In genomic region chr6:38936009-38936408, GRCm38 (mm10) we compare ENCODE assay signal across 21 mouse cellular contexts.
DNase-seq lines count a peak whose midpoint lies in the region; ATAC-seq lines count a peak whose summit lies in the region.
"Had no signal": no experiment of that assay in that cellular context is flagged by ENCODE, and none has a peak within 500 bp of the region (broad histone marks: within the 10 kb centered on the region; RNA-seq: fewer than 3 reads in every experiment).

No protein-coding gene starts in this region.

- no peaks in the 10 kb centered on the region for H3K9me3 ChIP-seq in liver, embryonic 16.5 days (replicated peaks; ENCODE audit: control insufficient read depth, low read length)
- peaks cover 11% of the 10 kb centered on the region for H3K9me3 ChIP-seq in megakaryocyte, embryonic 14.5 days
- H3K9me3 ChIP-seq: embryonic facial prominence, embryonic 15.5 days; forebrain, embryonic 12.5 days had no signal

- H3K4me1 ChIP-seq in liver, embryonic 16.5 days (ENCODE audit: control insufficient read depth, low read depth, low read length) = peaks cover 3% of the 10 kb centered on the region
- H3K4me1 ChIP-seq in megakaryocyte, embryonic 14.5 days = peaks cover 100% of the 10 kb centered on the region
- H3K4me1 ChIP-seq: embryonic facial prominence, embryonic 13.5 days; embryonic facial prominence, embryonic 15.5 days; forebrain, embryonic 12.5 days had no signal

- H3K36me3 ChIP-seq in liver, embryonic 16.5 days (ENCODE audit: control insufficient read depth, insufficient read depth) = no peaks in the 10 kb centered on the region
- peaks cover 100% of the 10 kb centered on the region for H3K36me3 ChIP-seq in megakaryocyte, embryonic 14.5 days (replicated peaks; ENCODE audit: low read length)
- H3K36me3 ChIP-seq: embryonic facial prominence, embryonic 13.5 days; embryonic facial prominence, embryonic 15.5 days; forebrain, embryonic 10.5 days; forebrain, embryonic 12.5 days had no signal

- no peak for DNase-seq in liver
- DNase-seq: adrenal gland, adult 2 months; adrenal gland, postnatal 10 days; adrenal gland, postnatal 25 days; cerebellum, adult 11 months; cerebellum, adult 18-20 months; cerebellum, adult 8-10 months; cerebellum, adult 9-11 months; cerebellum, postnatal 14 days; cerebellum, postnatal 36 days; embryo, embryonic 11 days had no signal

- no peak overlapping the region for H3K9ac ChIP-seq in liver, embryonic 16.5 days (ENCODE audit: low read depth, low read length)
- H3K9ac ChIP-seq: embryonic facial prominence, embryonic 13.5 days; embryonic facial prominence, embryonic 15.5 days; forebrain, embryonic 12.5 days had no signal

- no peak overlapping the region for H3K4me3 ChIP-seq in liver, embryonic 16.5 days (ENCODE audit: low read depth, low read length)
- H3K4me3 ChIP-seq in megakaryocyte, embryonic 14.5 days (replicated peaks) = peak overlapping the region; percentile 71
- H3K4me3 ChIP-seq: embryonic facial prominence, embryonic 13.5 days; embryonic facial prominence, embryonic 15.5 days; erythroblast, embryonic 14.5 days; forebrain, embryonic 10.5 days; forebrain, embryonic 12.5 days had no signal

- H3K27ac ChIP-seq in liver, embryonic 16.5 days (ENCODE audit: low read length) = no peak overlapping the region
- H3K27ac ChIP-seq: embryonic facial prominence, embryonic 13.5 days; embryonic facial prominence, embryonic 15.5 days; forebrain, embryonic 10.5 days; forebrain, embryonic 12.5 days had no signal

- WGBS in liver, embryonic 16.5 days (ENCODE audit: insufficient replicate concordance) = 64% methylated on average over 2 of the region's 2 CpGs

- peak; percentile 63 for ATAC-seq in liver, embryonic 16.5 days (ENCODE audit: low read depth)
- ATAC-seq in megakaryocyte, adult 5-6 weeks (ENCODE audit: poor library complexity, severe bottlenecking) = no peak
- ATAC-seq: forebrain, embryonic 14.5 days; forebrain, embryonic 16.5 days had no signal

- no peak overlapping the region for H3K4me2 ChIP-seq in liver, embryonic 16.5 days (ENCODE audit: low read depth, low read length)
- H3K4me2 ChIP-seq: embryonic facial prominence, embryonic 13.5 days; embryonic facial prominence, embryonic 15.5 days; forebrain, embryonic 12.5 days had no signal

- no peaks in the 10 kb centered on the region for H3K27me3 ChIP-seq in liver, embryonic 16.5 days (ENCODE audit: control insufficient read depth, insufficient read depth, low read depth, low read length)
- H3K27me3 ChIP-seq in megakaryocyte, embryonic 14.5 days (replicated peaks) = no peaks in the 10 kb centered on the region
- H3K27me3 ChIP-seq: embryonic facial prominence, embryonic 13.5 days; embryonic facial prominence, embryonic 15.5 days; forebrain, embryonic 12.5 days had no signal
